Mouse (Mus musculus) C2C12 (cell line): ENCODE measurements at regions not wholly inside any gene's neighbourhood (a gene's known extent, or its start where the extent isn't known, plus 50 kb on each side); places are given as distances from the start of the nearest gene placed in this dataset.

Source experiments
- CEBPB ChIP-seq: IDR thresholded peaks from one replicate; pipeline ENCODE4 v1.6.1; 2011; ENCODE audit warnings: low read depth, mild to moderate bottlenecking, control low read depth, moderate library complexity
- CTCF ChIP-seq: IDR thresholded peaks from one replicate; pipeline ENCODE4 v1.5.1; 2011; ENCODE audit not compliant: control insufficient read depth, insufficient read depth, insufficient read length
- MAX ChIP-seq: IDR thresholded peaks from one replicate; pipeline ENCODE4 v1.6.1; 2011; ENCODE audit warnings: mild to moderate bottlenecking, control low read depth
- MYOD1 ChIP-seq: IDR thresholded peaks from one replicate; pipeline ENCODE4 v1.6.1; 2011; ENCODE audit warnings: low read depth; ENCODE audit not compliant: control insufficient read depth, insufficient read length
- MYOG ChIP-seq: IDR thresholded peaks from one replicate; pipeline ENCODE4 v1.6.1; 2011; ENCODE audit not compliant: control insufficient read depth, insufficient read length; ENCODE audit errors: extremely low read depth
- USF1 ChIP-seq: IDR thresholded peaks from one replicate; pipeline ENCODE4 v1.6.1; 2011; ENCODE audit warnings: low read depth, mild to moderate bottlenecking, control low read depth, moderate library complexity

- TF ChIP-seq CTCF (no peak), USF1 (no peak), MAX (no peak), CEBPB (no peak), MYOG (no peak), MYOD1 (no peak)
Observed at GRCm38 (mm10) chr19:36181535-36181934, 61.6 kb upstream of the Ankrd1 start.
